Mouse (Mus musculus) cerebellum, adult (tissue): ENCODE measurements around the gene B4galnt1.
A peak's percentile ranks its signal among the peaks of the same experiment; 100 is the strongest.

ENCODE experiments used
- ATAC-seq: cut with Nextera tagmentation; 2 replicates; pipeline ENCODE4 v1.9.2; 2017; ENCODE audit warnings: mild to moderate bottlenecking, moderate library complexity, mixed read lengths; ENCODE audit not compliant: insufficient number of reproducible peaks, low FRiP score, low TSS enrichment

B4galnt1 gene

GRCm38 (mm10) chr10:127199474-127199873 is 34.4 kb downstream of the B4galnt1 start:
- ATAC-seq: no peak

GRCm38 (mm10) chr10:127200279-127200678 is 35.3 kb downstream of the B4galnt1 start:
- no peak for ATAC-seq

- no peak for ATAC-seq
Measured at GRCm38 (mm10) chr10:127203106-127203505, 38.1 kb downstream of the B4galnt1 start.

GRCm38 (mm10) chr10:127204589-127204988 is 39.6 kb downstream of the B4galnt1 start:
- no peak for ATAC-seq

GRCm38 (mm10) chr10:127205373-127205772 is 40.3 kb downstream of the B4galnt1 start:
- no peak for ATAC-seq

GRCm38 (mm10) chr10:127208921-127209320 is 43.9 kb downstream of the B4galnt1 start:
- no peak for ATAC-seq

- no peak for ATAC-seq
Measured at GRCm38 (mm10) chr10:127209928-127210570, 45.0 kb downstream of the B4galnt1 start.

GRCm38 (mm10) chr10:127210961-127211405 is 46.0 kb downstream of the B4galnt1 start:
- peak; percentile 28; the same call in 1 of the 2 replicates for ATAC-seq

- peak; percentile 85 for ATAC-seq
Measured at GRCm38 (mm10) chr10:127211414-127211854, 46.4 kb downstream of the B4galnt1 start, which contains the start of gene Pip4k2c. TSS of gene Pip4k2c (minus strand) at chr10:127211585.

- no peak for ATAC-seq
Measured at GRCm38 (mm10) chr10:127213272-127213671, 48.2 kb downstream of the B4galnt1 start.

- ATAC-seq: no peak
Measured at GRCm38 (mm10) chr10:127213704-127214421, 48.8 kb downstream of the B4galnt1 start.

- no peak for ATAC-seq
Measured at GRCm38 (mm10) chr10:127214422-127214803, 49.4 kb downstream of the B4galnt1 start.

GRCm38 (mm10) chr10:127216456-127216855 is 51.4 kb downstream of the B4galnt1 start:
- ATAC-seq: no peak

GRCm38 (mm10) chr10:127217177-127217576 is 52.2 kb downstream of the B4galnt1 start:
- ATAC-seq: no peak

GRCm38 (mm10) chr10:127218339-127218738 is 53.3 kb downstream of the B4galnt1 start:
- ATAC-seq: no peak
